Mouse (Mus musculus): ENCODE data around the gene Acot8. TPM values are rescaled to one million over a fixed set of nuclear protein-coding genes. Genes with fewer than 3 reads are reported as not detected.

Gene Acot8
- polyA plus RNA-seq, 1 experiment from 2014 or later: 21.4 TPM

DNA sequence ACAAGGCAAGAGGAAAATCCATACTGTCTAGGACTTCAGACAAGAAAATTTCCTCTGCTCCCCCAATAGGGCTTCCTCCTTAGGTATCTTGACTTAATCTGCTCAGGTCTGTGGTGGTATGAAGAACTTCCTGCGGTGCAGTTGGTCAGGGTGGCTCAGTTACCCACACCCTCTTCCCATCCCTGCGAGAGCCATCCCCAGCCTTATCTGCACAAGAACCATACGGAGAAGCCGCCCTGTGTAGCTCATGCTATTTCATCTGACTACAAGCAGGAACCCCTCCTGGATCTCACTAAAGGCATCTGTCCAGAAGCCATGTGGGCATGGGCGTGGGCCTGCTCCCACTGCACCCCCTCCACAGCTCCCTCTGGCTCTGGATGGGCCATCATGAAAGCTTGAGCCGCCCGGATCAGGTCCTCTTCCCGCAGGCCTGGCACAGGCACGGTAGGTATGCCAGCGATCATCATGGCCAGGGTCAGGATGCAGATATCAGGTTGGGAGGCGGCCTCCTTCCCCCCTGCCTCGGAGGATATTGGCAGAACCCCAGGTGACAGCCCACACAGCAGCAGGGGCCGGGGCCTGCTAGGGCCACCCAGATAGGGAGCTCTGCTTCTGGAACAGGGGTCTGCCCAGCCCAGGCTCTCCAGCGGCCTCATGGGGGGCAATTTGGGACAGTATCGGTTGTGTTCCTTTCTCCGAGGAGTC is 22.6 kb upstream of the Acot8 start:
- peaks cover 24% of the 10 kb centered on the region for H3K4me1 ChIP-seq (replicated peaks)
- H3K9ac ChIP-seq: no peak overlapping the region
- H3K4me2 ChIP-seq: no peak overlapping the region
- H3K27me3 ChIP-seq: no peaks in the 10 kb centered on the region
- WGBS: 89% methylated on average over 15 of the region's 16 CpGs
- peaks cover 26% of the 10 kb centered on the region for H3K36me3 ChIP-seq
- no peak overlapping the region for H3K27ac ChIP-seq (replicated peaks)
- ATAC-seq (ENCODE audit: low FRiP score, low read depth): no peak
- H3K4me3 ChIP-seq: no peak overlapping the region
- H3K9me3 ChIP-seq: no peaks in the 10 kb centered on the region

DNA sequence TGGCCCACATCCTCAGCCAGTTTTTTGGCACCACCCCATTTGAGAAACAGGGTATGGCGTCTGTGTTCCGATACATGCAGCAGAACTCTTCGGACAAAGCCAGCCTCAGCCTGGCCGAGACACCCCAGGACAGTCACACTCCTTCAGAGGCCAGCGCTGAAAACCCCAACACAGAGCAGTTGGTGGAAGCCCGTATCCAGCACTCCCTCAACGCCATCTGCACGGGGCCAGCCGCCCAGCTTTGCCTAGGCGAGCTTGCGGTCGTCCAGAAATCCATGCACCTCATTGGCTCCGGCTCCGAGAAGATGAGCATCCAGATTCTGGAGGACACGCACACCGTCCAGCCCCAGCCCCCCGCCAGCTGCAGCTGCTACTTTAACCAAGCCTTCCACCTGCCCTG is 20.8 kb upstream of the Acot8 start:
- H3K36me3 ChIP-seq: peaks cover 34% of the 10 kb centered on the region
- H3K9me3 ChIP-seq: no peaks in the 10 kb centered on the region
- H3K9ac ChIP-seq: no peak overlapping the region
- WGBS: 97% methylated on average over 17 of the region's 17 CpGs
- H3K4me3 ChIP-seq: no peak overlapping the region
- ATAC-seq (ENCODE audit: low FRiP score, low read depth): no peak
- H3K4me2 ChIP-seq: no peak overlapping the region
- no peak overlapping the region for H3K27ac ChIP-seq (replicated peaks)
- H3K4me1 ChIP-seq (replicated peaks): peaks cover 28% of the 10 kb centered on the region
- H3K27me3 ChIP-seq: no peaks in the 10 kb centered on the region

DNA sequence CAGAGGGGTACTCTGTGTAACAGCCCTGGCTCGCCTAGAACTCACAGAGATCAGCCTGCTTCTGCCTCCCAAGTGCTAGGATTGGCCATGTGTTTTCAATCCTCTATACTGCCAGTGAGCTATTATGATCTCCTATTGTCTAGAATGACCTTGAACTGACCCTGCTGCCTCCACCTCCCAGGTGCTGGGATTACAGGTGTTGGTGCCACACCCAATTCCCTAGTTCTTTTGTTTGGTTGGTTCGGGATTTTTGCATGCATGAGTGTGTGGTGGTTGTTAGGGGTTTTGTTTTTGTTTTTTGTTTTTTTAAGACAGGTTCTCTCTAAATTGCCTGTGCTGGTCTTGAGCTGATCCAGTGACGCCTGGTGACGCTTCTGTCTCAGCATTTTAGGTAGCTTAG is 19.3 kb upstream of the Acot8 start:
- Histone ChIP-seq H3K27ac (replicated peaks) (no peak overlapping the region), H3K9ac (no peak overlapping the region), H3K4me2 (peak overlapping the region; percentile 60), H3K4me1 (replicated peaks) (peaks cover 28% of the 10 kb centered on the region), H3K36me3 (peaks cover 36% of the 10 kb centered on the region), H3K27me3 (no peaks in the 10 kb centered on the region), H3K4me3 (peak overlapping the region; percentile 64; the same call in 1 of the 2 replicates), H3K9me3 (no peaks in the 10 kb centered on the region)
- no peak for ATAC-seq (ENCODE audit: low FRiP score, low read depth)
- WGBS: 96% methylated on average over 4 of the region's 4 CpGs

DNA sequence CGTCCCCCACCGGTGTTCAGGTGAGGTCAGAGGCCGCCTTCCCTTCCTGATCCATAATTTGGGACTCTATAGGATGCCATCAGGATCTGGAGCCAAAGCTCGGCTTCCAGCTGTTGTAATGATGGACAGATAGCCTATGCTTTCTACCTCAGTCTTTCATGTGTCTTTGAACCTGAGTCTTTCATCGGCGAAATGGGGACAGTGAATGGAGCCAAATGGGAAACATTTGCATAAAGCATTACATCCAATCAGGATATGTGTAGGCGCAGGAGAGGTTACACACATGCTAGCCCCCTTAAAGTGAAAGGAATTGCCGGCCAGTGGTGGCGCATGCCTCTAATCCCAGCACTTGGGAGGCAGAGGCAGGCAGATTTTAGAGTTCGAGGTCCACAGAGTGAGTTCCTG is 18.5 kb upstream of the Acot8 start:
- peaks cover 32% of the 10 kb centered on the region for H3K36me3 ChIP-seq
- ATAC-seq (ENCODE audit: low FRiP score, low read depth): peak; percentile 60
- WGBS: 1% methylated on average over 10 of the region's 10 CpGs

DNA sequence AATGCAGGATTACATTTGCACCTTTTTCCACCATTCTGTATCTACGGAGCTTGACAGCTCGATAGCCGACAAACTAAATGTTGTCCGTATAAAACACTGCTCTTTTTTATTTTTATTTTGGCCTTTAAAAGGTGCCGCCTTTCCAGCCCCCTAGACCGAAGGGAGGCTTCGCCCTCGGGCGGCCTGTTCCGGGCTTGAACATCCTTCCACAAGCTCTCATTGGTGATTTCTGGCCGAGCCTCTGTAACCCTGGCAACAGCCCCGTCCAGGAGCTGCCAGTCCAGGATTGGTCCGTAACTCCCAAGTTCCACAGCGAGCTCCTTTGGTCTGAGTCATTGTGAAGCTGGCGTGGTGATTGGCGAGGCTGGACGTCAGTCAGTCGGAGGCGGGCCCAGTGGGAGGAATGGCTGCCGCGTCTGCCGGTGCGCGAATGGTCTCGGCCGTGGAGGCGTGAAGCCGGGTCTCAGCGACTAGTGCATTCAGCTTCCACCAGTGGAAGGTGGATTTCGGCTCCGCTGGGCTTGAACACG is 18.0 kb upstream of the Acot8 start, which contains the start of gene Zswim1:
TSS of gene Zswim1 (plus strand) at position 51 of the 530 bp plus-strand sequence.
- under 1% methylated on average over 32 of the region's 32 CpGs for WGBS
- Histone ChIP-seq H3K9ac (peak within 1 kb of the TSS; percentile 82), H3K4me3 (peak within 1 kb of the TSS; percentile 64), H3K36me3 (peaks cover 27% of the 10 kb centered on the region), H3K27ac (replicated peaks) (peak within 1 kb of the TSS; percentile 92), H3K4me2 (peak within 1 kb of the TSS; percentile 60), H3K4me1 (replicated peaks) (peaks cover 28% of the 10 kb centered on the region), H3K27me3 (no peaks in the 10 kb centered on the region), H3K9me3 (no peaks in the 10 kb centered on the region)
- peak; percentile 98 for ATAC-seq (ENCODE audit: low FRiP score, low read depth)

More for the DNA sequence above, 18.5 kb upstream of the Acot8 start:
- peaks cover 28% of the 10 kb centered on the region for H3K4me1 ChIP-seq (replicated peaks)
- no peaks in the 10 kb centered on the region for H3K27me3 ChIP-seq
- peak overlapping the region; percentile 82 for H3K9ac ChIP-seq
- no peaks in the 10 kb centered on the region for H3K9me3 ChIP-seq
- peak overlapping the region; percentile 92 for H3K27ac ChIP-seq (replicated peaks)
- H3K4me3 ChIP-seq: peak overlapping the region; percentile 64
- peak overlapping the region; percentile 60 for H3K4me2 ChIP-seq

DNA sequence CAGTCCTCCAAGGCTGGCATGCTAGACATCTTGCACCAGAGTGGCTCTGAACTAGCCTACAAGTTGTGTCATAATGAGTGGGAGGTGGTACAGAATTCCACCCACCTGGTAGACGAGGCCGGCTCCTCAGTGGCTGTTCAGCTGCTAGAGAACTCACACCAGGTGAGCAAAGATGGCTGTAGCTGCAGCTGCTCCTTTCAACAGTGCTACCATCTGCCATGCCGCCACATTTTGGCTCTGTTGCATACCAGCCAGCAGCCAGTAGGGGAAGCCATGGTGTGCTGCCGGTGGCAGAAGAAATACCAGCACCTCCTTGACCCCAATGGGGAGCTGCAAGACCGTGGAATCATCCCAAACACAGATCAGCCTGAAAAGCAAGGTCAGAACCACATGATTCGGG is 16.4 kb upstream of the Acot8 start:
- H3K4me2 ChIP-seq: no peak overlapping the region
- no peak overlapping the region for H3K27ac ChIP-seq (replicated peaks)
- ATAC-seq (ENCODE audit: low FRiP score, low read depth): no peak
- no peaks in the 10 kb centered on the region for H3K27me3 ChIP-seq
- no peaks in the 10 kb centered on the region for H3K9me3 ChIP-seq
- no peak overlapping the region for H3K4me3 ChIP-seq
- H3K36me3 ChIP-seq: peaks cover 21% of the 10 kb centered on the region
- peaks cover 24% of the 10 kb centered on the region for H3K4me1 ChIP-seq (replicated peaks)
- no peak overlapping the region for H3K9ac ChIP-seq
- 81% methylated on average over 6 of the region's 6 CpGs for WGBS

DNA sequence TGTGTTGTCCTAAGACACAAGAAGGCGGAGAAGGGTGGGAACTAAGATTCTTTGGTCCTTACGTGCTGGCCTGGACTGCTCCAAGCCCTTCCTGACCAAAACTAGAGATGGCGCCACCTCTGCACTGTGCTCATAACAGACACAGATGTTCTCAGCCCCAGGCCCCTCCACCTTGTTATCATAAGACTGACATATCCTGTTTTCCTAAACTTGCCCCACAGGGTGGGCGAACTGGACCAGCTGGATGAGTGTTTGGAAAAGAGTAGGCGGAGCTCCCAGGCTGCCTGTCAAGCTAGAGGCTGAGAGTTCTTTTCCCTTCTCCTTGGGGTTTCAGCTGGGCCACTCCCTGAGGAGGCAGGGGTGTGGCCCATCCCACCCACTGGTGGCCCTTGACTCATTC is 13.0 kb upstream of the Acot8 start:
- Histone ChIP-seq H3K4me3 (no peak overlapping the region), H3K4me2 (no peak overlapping the region), H3K4me1 (replicated peaks) (peaks cover 9% of the 10 kb centered on the region), H3K36me3 (peaks cover 14% of the 10 kb centered on the region; the same call in 1 of the 2 replicates), H3K27ac (replicated peaks) (no peak overlapping the region), H3K9ac (no peak overlapping the region), H3K27me3 (no peaks in the 10 kb centered on the region), H3K9me3 (no peaks in the 10 kb centered on the region)
- no peak for ATAC-seq (ENCODE audit: low FRiP score, low read depth)
- 72% methylated on average over 5 of the region's 5 CpGs for WGBS

DNA sequence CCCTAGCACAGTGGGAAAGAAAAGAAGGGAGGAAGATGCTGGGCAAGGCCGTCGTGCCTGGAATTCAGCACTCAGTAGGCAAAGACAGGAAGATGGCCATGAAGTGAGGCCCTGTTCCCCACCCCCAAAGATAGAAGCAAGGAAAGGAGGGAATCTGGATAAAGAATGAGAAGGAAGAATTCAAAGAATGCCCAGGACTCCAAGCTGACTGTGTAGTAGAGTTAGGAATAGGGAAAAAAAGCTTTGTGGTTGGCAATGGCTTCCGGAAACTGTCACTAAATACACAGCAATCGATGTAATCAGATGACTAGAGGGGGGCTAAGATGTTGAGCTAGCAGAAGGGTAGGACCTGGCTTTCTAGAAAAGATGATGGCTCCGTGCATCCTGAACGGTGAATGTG is 12.5 kb upstream of the Acot8 start:
- Histone ChIP-seq H3K4me3 (no peak overlapping the region), H3K27ac (replicated peaks) (no peak overlapping the region), H3K4me2 (no peak overlapping the region), H3K9ac (no peak overlapping the region), H3K9me3 (no peaks in the 10 kb centered on the region), H3K4me1 (replicated peaks) (peaks cover 5% of the 10 kb centered on the region), H3K27me3 (no peaks in the 10 kb centered on the region), H3K36me3 (peaks cover 14% of the 10 kb centered on the region; the same call in 1 of the 2 replicates)
- 90% methylated on average over 6 of the region's 6 CpGs for WGBS
- ATAC-seq (ENCODE audit: low FRiP score, low read depth): no peak

DNA sequence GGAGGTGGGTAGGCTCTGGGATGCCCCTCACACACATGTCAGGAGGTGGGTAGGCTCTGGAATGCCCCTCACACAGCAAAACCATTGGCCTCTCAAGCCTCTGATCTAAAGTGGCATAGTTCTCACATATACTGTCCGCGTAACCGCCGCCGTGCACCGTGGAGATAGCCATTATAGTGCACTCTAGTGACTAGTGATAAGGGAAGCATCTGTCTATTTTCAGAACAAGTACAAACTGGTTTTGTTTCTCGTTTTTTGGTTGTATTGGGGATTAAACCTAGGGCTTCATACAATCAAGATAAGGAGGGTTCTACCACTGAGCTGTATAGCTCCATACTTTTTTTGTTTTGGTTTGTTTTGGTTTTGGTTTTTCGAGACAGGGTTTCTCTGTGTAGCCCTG is 11.1 kb upstream of the Acot8 start:
- H3K4me2 ChIP-seq: no peak overlapping the region
- H3K9me3 ChIP-seq: no peaks in the 10 kb centered on the region
- H3K4me3 ChIP-seq: no peak overlapping the region
- H3K27ac ChIP-seq (replicated peaks): no peak overlapping the region
- no peaks in the 10 kb centered on the region for H3K27me3 ChIP-seq
- 91% methylated on average over 8 of the region's 8 CpGs for WGBS
- no peaks in the 10 kb centered on the region for H3K4me1 ChIP-seq (replicated peaks)
- ATAC-seq (ENCODE audit: low FRiP score, low read depth): no peak
- peaks cover 9% of the 10 kb centered on the region; the same call in 1 of the 2 replicates for H3K36me3 ChIP-seq
- H3K9ac ChIP-seq: no peak overlapping the region

DNA sequence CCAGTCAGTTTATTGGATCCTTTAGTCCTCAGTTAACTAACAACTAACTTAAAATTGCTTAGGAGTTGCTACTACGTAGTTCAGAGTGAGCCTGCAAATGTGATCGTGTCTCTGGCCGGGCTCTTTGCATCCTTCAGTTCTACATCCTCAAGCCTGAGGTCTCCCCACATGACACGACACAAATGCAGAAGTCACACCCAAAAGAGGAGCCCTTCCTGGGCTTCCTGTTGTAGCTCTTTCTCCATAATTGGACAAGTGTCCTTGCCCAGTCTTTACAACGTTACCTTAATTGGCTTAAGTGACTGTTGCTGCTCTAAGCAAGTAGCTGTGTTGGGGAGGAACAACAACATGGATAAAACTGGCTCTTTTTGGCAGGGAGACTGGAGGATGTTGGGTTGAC is 10.7 kb upstream of the Acot8 start:
- H3K27ac ChIP-seq (replicated peaks): no peak overlapping the region
- H3K4me1 ChIP-seq (replicated peaks): no peaks in the 10 kb centered on the region
- no peak overlapping the region for H3K4me2 ChIP-seq
- peaks cover 4% of the 10 kb centered on the region; the same call in 1 of the 2 replicates for H3K36me3 ChIP-seq
- H3K9ac ChIP-seq: no peak overlapping the region
- ATAC-seq (ENCODE audit: low FRiP score, low read depth): no peak
- no peak overlapping the region for H3K4me3 ChIP-seq
- no peaks in the 10 kb centered on the region for H3K27me3 ChIP-seq
- 94% methylated on average over 5 of the region's 5 CpGs for WGBS
- H3K9me3 ChIP-seq: no peaks in the 10 kb centered on the region

DNA sequence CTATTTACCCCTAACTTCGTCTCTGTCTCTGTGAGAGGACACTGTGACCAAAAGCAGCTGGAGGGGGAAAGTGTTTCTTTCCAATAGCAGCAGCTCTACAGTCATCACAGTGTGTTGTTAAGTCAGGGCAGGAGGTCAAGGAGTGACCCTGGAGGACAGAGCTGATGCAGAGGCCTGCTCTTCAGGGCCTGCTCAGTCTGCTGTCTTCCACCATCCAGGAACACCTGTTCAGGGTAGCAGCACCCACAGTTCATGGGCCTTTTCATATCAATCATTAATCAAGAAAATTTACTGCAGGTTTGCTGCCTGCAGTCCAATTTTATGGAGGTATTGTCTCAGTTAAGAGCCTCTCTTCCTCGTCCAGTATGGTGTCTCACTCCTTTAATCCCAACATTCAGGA is 8.9 kb upstream of the Acot8 start:
- Histone ChIP-seq H3K4me3 (no peak overlapping the region), H3K4me1 (replicated peaks) (no peaks in the 10 kb centered on the region), H3K27ac (replicated peaks) (no peak overlapping the region), H3K36me3 (peaks cover 13% of the 10 kb centered on the region; the same call in 1 of the 2 replicates), H3K4me2 (no peak overlapping the region), H3K9me3 (no peaks in the 10 kb centered on the region), H3K27me3 (no peaks in the 10 kb centered on the region), H3K9ac (no peak overlapping the region)
- WGBS: 78% methylated on average over 2 of the region's 2 CpGs
- no peak for ATAC-seq (ENCODE audit: low FRiP score, low read depth)

DNA sequence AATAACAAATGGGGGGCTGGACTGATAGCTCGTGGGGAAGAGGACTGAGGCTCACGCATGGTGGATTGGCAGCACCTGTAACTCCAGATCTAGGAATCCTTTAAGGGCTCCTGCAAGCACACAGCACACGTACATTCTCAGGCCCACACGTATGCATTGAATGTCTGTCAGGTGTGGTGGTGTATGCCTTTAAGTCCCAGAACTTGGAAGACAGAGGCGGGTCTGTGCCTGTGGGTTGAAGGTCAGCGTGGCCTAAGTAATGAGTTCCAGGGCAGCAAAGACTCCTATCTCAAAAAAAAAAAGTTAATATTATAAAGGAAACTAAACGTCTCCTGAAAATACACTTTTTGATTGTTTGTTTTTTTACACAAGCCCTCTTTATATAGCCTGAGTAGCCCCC is 1.9 kb upstream of the Acot8 start:
- peaks cover 9% of the 10 kb centered on the region; the same call in 1 of the 2 replicates for H3K36me3 ChIP-seq
- 89% methylated on average over 7 of the region's 7 CpGs for WGBS
- no peak for ATAC-seq (ENCODE audit: low FRiP score, low read depth)

More for the DNA sequence above, 1.9 kb upstream of the Acot8 start:
- 0 out of 2 replicates have a peak overlapping the region, but pooled peaks have one; percentile 78 for H3K4me3 ChIP-seq
- peak overlapping the region; percentile 73; the same call in 1 of the 2 replicates for H3K4me2 ChIP-seq
- no peak overlapping the region for H3K27ac ChIP-seq (replicated peaks)
- no peaks in the 10 kb centered on the region for H3K9me3 ChIP-seq
- H3K9ac ChIP-seq: no peak overlapping the region
- H3K4me1 ChIP-seq (replicated peaks): peaks cover 38% of the 10 kb centered on the region
- no peaks in the 10 kb centered on the region for H3K27me3 ChIP-seq

Measured in hindbrain, embryonic 15.5 days (tissue).